Mouse (Mus musculus) embryonic facial prominence, embryonic 15.5 days (tissue): ENCODE measurements around the gene Map2k3. TPM values are rescaled to one million over a fixed set of nuclear protein-coding genes. Genes with fewer than 3 reads are reported as not detected.

Source experiments
- ATAC-seq: fragments of 200-750 bp; cut with Nextera tagmentation; 2 replicates; pipeline ENCODE4 v1.8.0; 2017; ENCODE audit warnings: low read depth, moderate TSS enrichment; ENCODE audit not compliant: insufficient number of reproducible peaks, low FRiP score, low TSS enrichment
- H3K27ac ChIP-seq: fragments of 300-500 bp; sonication (generic); replicated peaks from 2 replicates; pipeline ENCODE4 v1.5.1; 2015; ENCODE audit warnings: mild to moderate bottlenecking, inconsistent platforms
- H3K27me3 ChIP-seq: fragments of 300-500 bp; sonication (generic); 2 replicates; pipeline ENCODE4 v1.6.1; 2015; ENCODE audit warnings: inconsistent platforms
- H3K36me3 ChIP-seq: fragments of 300-500 bp; sonication (generic); 2 replicates; pipeline ENCODE4 v1.6.1; 2015; ENCODE audit warnings: mild to moderate bottlenecking, inconsistent platforms
- H3K4me1 ChIP-seq: fragments of 300-500 bp; sonication (generic); 2 replicates; pipeline ENCODE4 v1.6.1; 2015; ENCODE audit warnings: inconsistent platforms
- H3K4me2 ChIP-seq: fragments of 300-500 bp; sonication (generic); replicated peaks from 2 replicates; pipeline ENCODE4 v1.6.1; 2015; ENCODE audit warnings: mild to moderate bottlenecking, inconsistent platforms
- H3K4me3 ChIP-seq: fragments of 300-500 bp; sonication (generic); replicated peaks from 2 replicates; pipeline ENCODE4 v1.5.1; 2015; ENCODE audit warnings: mild to moderate bottlenecking, inconsistent platforms
- H3K9ac ChIP-seq: fragments of 300-500 bp; sonication (generic); 2 replicates; pipeline ENCODE4 v1.6.1; 2015; ENCODE audit warnings: inconsistent platforms
- H3K9me3 ChIP-seq: fragments of 300-500 bp; sonication (generic); replicated peaks from 2 replicates; pipeline ENCODE4 v1.6.1; 2016; ENCODE audit warnings: inconsistent platforms
- WGBS: fragments of 180-500 bp; shearing (Covaris S2); methylation state at CpG from one replicate; pipeline ENCODE4 v1.1.7; 2015; 5-methylcytosine and 5-hydroxymethylcytosine counted together
- polyA plus RNA-seq: library from polyadenylated mRNA; unstranded; fragments of >200 nt; fragmentation: Nextera tagmentation; extraction: Ambion mirVana; gene quantifications from 2 replicates; pipeline ENCODE4 v1.2.1, GENCODE M21; 2015

Map2k3 gene
- polyA plus RNA-seq, 1 experiment from 2014 or later: 113 TPM

DNA sequence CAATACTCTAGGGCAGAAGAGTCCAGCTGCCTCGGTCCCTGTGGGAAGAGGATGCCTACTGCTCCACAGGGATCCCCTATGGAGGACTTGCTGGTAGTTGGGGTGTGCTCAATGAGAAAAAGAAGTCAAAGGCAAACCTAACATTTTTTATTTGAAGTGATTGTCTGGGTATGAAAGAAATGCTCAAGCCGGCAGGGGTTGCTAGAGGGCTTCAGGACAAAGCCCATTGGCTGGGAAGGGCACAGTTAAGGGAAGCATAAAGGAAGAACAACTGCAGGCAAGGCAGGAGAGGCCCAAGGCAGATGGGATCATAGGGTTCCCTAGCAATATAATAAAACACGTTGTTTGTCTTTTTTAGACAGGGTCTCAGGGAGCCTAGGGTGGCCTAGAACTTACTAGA lies 23.8 kb upstream of the Map2k3 start:
- WGBS: 68% methylated on average over 3 of the region's 3 CpGs
- Histone ChIP-seq H3K27ac (no peak overlapping the region), H3K27me3 (no peaks in the 10 kb centered on the region)

GRCm38 (mm10) chr11:60909626-60910025 lies 22.2 kb upstream of the Map2k3 start:
- WGBS: 58% methylated on average over 1 of the region's 1 CpGs

More for the DNA sequence above, 23.8 kb upstream of the Map2k3 start:
- no peak for ATAC-seq
- H3K4me3 ChIP-seq: no peak overlapping the region
- peaks cover 16% of the 10 kb centered on the region for H3K4me1 ChIP-seq
- no peaks in the 10 kb centered on the region for H3K9me3 ChIP-seq
- no peak overlapping the region for H3K9ac ChIP-seq
- peaks cover 35% of the 10 kb centered on the region for H3K36me3 ChIP-seq
- no peak overlapping the region for H3K4me2 ChIP-seq

DNA sequence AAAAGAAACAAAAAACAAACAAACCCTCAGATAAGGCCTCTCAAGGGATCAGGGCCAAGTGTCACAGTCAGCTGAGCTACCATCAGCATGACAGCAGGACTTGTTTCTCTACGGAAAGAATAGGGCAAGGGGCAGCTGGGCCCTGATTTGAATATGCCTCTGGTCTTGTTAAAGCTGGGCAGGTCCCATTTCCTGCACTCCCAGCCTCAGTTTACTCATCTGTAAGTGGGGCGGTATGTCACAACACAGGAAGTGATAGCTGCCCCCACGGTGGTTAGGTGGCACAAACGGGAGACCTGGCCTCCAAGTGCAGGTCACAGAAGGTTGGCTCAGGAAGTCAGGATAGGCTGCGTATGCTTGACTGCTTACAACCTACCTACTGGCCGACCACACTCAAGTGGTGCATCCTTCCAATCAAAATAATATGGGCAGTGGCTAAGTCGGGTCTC lies 19.3 kb upstream of the Map2k3 start:
- ATAC-seq: no peak
- peak overlapping the region; percentile 92 for H3K4me2 ChIP-seq
- 30% methylated on average over 7 of the region's 7 CpGs for WGBS

More at GRCm38 (mm10) chr11:60909626-60910025, 22.2 kb upstream of the Map2k3 start:
- no peaks in the 10 kb centered on the region for H3K9me3 ChIP-seq
- no peak overlapping the region for H3K27ac ChIP-seq
- peaks cover 21% of the 10 kb centered on the region for H3K36me3 ChIP-seq
- H3K9ac ChIP-seq: no peak overlapping the region
- no peak overlapping the region for H3K4me3 ChIP-seq
- H3K4me2 ChIP-seq: no peak overlapping the region
- H3K27me3 ChIP-seq: no peaks in the 10 kb centered on the region
- H3K4me1 ChIP-seq: peaks cover 25% of the 10 kb centered on the region
- no peak for ATAC-seq

GRCm38 (mm10) chr11:60913301-60914196 lies 18.3 kb upstream of the Map2k3 start:
- Histone ChIP-seq H3K27me3 (no peaks in the 10 kb centered on the region), H3K27ac (peak overlapping the region; percentile 79), H3K4me1 (peaks cover 27% of the 10 kb centered on the region), H3K4me2 (peak overlapping the region; percentile 92), H3K9ac (peak overlapping the region; percentile 91), H3K9me3 (no peaks in the 10 kb centered on the region), H3K4me3 (peak overlapping the region; percentile 87), H3K36me3 (no peaks in the 10 kb centered on the region)
- peak; percentile 90 for ATAC-seq
- WGBS: under 1% methylated on average over 86 of the region's 86 CpGs

More for the DNA sequence above, 19.3 kb upstream of the Map2k3 start:
- Histone ChIP-seq H3K9me3 (no peaks in the 10 kb centered on the region), H3K27me3 (no peaks in the 10 kb centered on the region), H3K9ac (no peak overlapping the region), H3K4me1 (peaks cover 27% of the 10 kb centered on the region), H3K36me3 (no peaks in the 10 kb centered on the region), H3K4me3 (peak overlapping the region; percentile 87), H3K27ac (no peak overlapping the region; the same call in 1 of the 2 replicates)

DNA sequence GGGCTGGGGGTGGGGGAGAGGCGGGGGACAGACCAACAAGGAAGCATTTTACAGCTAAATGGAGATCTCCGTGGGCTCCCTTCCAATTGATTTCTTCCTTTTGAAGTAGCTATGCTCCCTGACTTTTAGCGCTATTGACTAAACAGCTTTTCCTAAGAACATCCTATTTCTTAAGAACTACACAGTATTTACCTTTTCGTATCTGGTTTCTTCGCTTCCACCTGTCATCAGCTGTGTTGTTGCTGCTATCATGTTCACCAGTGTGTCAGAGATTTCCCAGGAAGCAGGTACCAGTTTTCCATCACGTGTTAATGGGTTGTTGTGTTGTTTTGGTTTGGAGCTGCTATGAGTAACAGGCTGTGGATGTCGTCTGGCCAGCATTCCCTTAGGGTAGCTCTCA lies 17.3 kb upstream of the Map2k3 start, which contains the start of gene Natd1:
TSS of gene Natd1 (minus strand) at position 260 of the 400 bp plus-strand sequence.
- peak within 1 kb of the TSS; percentile 92 for H3K4me2 ChIP-seq
- H3K36me3 ChIP-seq: no peaks in the 10 kb centered on the region
- H3K27ac ChIP-seq: peak within 1 kb of the TSS; percentile 79
- no peak for ATAC-seq
- H3K9me3 ChIP-seq: no peaks in the 10 kb centered on the region
- H3K27me3 ChIP-seq: no peaks in the 10 kb centered on the region
- H3K4me3 ChIP-seq: peak within 1 kb of the TSS; percentile 87
- peak within 1 kb of the TSS; percentile 91 for H3K9ac ChIP-seq
- H3K4me1 ChIP-seq: peaks cover 27% of the 10 kb centered on the region
- 22% methylated on average over 7 of the region's 7 CpGs for WGBS

DNA sequence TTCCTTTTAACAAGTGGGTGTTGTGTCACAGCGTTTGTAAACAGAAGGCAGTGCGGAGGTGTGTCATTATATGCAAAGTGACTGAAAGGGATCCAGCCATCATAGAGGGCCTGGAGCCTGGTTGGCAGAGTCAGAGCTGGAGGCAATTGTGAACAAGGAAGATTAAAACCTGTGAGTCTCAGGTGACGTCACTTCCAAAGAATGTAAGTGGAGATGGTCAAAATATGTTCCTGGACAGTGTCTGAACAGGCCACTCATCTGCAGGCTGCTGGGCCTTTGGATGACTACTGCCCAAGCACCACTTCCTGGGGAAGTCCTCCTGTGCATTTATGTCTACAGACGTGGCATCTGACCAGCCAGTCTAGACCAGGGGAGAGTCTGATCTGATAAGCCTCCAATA lies 16.6 kb upstream of the Map2k3 start:
- no peak overlapping the region for H3K9ac ChIP-seq
- 59% methylated on average over 4 of the region's 4 CpGs for WGBS
- H3K4me1 ChIP-seq: peaks cover 27% of the 10 kb centered on the region
- ATAC-seq: no peak
- H3K36me3 ChIP-seq: no peaks in the 10 kb centered on the region
- no peak overlapping the region for H3K4me2 ChIP-seq
- H3K27ac ChIP-seq: no peak overlapping the region
- H3K4me3 ChIP-seq: no peak overlapping the region
- no peaks in the 10 kb centered on the region for H3K9me3 ChIP-seq
- H3K27me3 ChIP-seq: no peaks in the 10 kb centered on the region

- no peak for ATAC-seq
- Histone ChIP-seq H3K4me3 (no peak overlapping the region), H3K4me2 (no peak overlapping the region), H3K9ac (no peak overlapping the region), H3K4me1 (no peaks in the 10 kb centered on the region), H3K9me3 (no peaks in the 10 kb centered on the region), H3K27ac (no peak overlapping the region), H3K36me3 (no peaks in the 10 kb centered on the region), H3K27me3 (no peaks in the 10 kb centered on the region)
- 81% methylated on average over 2 of the region's 2 CpGs for WGBS
Observed at GRCm38 (mm10) chr11:60920021-60920420, 11.8 kb upstream of the Map2k3 start.

DNA sequence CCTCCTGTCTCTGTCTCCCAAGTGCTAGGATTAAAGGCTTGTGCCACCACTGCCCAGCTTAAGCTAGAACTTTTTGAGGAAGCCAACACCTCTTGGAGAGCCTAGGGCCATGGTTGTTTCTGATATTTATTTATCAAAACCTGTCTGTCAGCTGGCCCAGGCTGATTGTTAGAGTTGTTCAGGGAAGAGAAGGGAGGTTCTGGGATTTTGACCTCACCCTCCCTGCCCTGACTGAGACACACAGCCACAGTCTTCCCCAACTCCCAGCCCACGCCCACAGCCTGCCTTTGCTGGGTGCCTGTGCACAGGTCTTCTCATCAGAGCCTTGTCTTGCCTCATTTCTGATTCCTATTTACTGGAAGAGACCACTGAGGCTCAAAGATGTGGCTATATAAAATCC lies 9.6 kb upstream of the Map2k3 start:
- Histone ChIP-seq H3K4me3 (no peak overlapping the region), H3K4me1 (no peaks in the 10 kb centered on the region; the same call in 1 of the 2 replicates), H3K4me2 (no peak overlapping the region), H3K36me3 (no peaks in the 10 kb centered on the region), H3K9ac (no peak overlapping the region), H3K9me3 (no peaks in the 10 kb centered on the region), H3K27me3 (no peaks in the 10 kb centered on the region), H3K27ac (no peak overlapping the region)
- ATAC-seq: no peak
- WGBS: 43% methylated on average over 1 of the region's 1 CpGs

DNA sequence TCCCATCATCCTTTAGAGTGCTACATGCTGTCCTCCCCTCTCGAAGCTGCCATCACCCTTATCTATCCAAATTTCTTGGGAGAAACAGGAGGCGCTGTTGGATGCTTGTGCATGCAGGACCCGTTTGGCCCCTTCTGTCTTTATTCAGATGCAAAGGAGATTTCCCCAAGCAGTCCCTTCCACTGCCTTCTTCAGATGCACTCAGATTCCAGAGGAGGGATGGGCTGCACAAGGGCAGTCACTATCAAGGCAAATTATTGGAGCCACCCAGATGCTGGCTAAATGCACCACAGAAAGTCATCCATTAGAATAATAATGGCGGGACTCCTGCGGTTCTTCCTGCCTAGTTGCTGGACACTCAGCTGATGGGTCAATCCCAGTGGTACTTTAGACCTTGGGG lies 8.9 kb upstream of the Map2k3 start:
- Histone ChIP-seq H3K27ac (no peak overlapping the region), H3K4me1 (peaks cover 5% of the 10 kb centered on the region), H3K4me2 (no peak overlapping the region), H3K36me3 (no peaks in the 10 kb centered on the region), H3K4me3 (no peak overlapping the region), H3K9me3 (no peaks in the 10 kb centered on the region), H3K27me3 (no peaks in the 10 kb centered on the region), H3K9ac (no peak overlapping the region)
- 83% methylated on average over 5 of the region's 5 CpGs for WGBS
- no peak for ATAC-seq

- Histone ChIP-seq H3K4me2 (no peak overlapping the region), H3K4me3 (no peak overlapping the region), H3K9ac (no peak overlapping the region), H3K27ac (no peak overlapping the region), H3K9me3 (no peaks in the 10 kb centered on the region), H3K36me3 (no peaks in the 10 kb centered on the region), H3K4me1 (peaks cover 5% of the 10 kb centered on the region), H3K27me3 (no peaks in the 10 kb centered on the region)
- 50% methylated on average over 6 of the region's 6 CpGs for WGBS
- no peak for ATAC-seq
Observed at GRCm38 (mm10) chr11:60924498-60924897, 7.3 kb upstream of the Map2k3 start.

- Histone ChIP-seq H3K27ac (no peak overlapping the region), H3K4me2 (no peak overlapping the region), H3K4me3 (no peak overlapping the region), H3K4me1 (peaks cover 5% of the 10 kb centered on the region), H3K27me3 (no peaks in the 10 kb centered on the region), H3K9me3 (no peaks in the 10 kb centered on the region), H3K36me3 (no peaks in the 10 kb centered on the region), H3K9ac (no peak overlapping the region)
- WGBS: 71% methylated on average over 1 of the region's 1 CpGs
- no peak for ATAC-seq
Observed at GRCm38 (mm10) chr11:60924981-60925380, 6.9 kb upstream of the Map2k3 start.
